Mouse (Mus musculus): ENCODE results near the gene Hal. TPM values are rescaled to one million over a fixed set of nuclear protein-coding genes. Genes with fewer than 3 reads are reported as not detected.

The Hal gene
- total RNA-seq (2017): 0.35 and 0.37 TPM in 2 replicates

GRCm38 (mm10) chr10:93488066-93488827, at the start of gene Hal:
Gene Hal, plus strand, starts transcription at chr10:93488768.
- ATAC-seq (ENCODE audit: extremely low read depth, insufficient number of reproducible peaks, low FRiP score, poor library complexity, severe bottlenecking): peak; percentile 49

- no peak for ATAC-seq (ENCODE audit: extremely low read depth, insufficient number of reproducible peaks, low FRiP score, poor library complexity, severe bottlenecking)
Measured at GRCm38 (mm10) chr10:93441501-93441900, 47.1 kb upstream of the Hal start.

- no peak for ATAC-seq (ENCODE audit: extremely low read depth, insufficient number of reproducible peaks, low FRiP score, poor library complexity, severe bottlenecking)
Measured at GRCm38 (mm10) chr10:93442183-93442582, 46.4 kb upstream of the Hal start.

GRCm38 (mm10) chr10:93444407-93444806, 44.2 kb upstream of the Hal start:
- ATAC-seq (ENCODE audit: extremely low read depth, insufficient number of reproducible peaks, low FRiP score, poor library complexity, severe bottlenecking): peak; percentile 62

GRCm38 (mm10) chr10:93447398-93447797, 41.2 kb upstream of the Hal start:
- ATAC-seq (ENCODE audit: extremely low read depth, insufficient number of reproducible peaks, low FRiP score, poor library complexity, severe bottlenecking): no peak

GRCm38 (mm10) chr10:93454652-93455014, 33.9 kb upstream of the Hal start:
- ATAC-seq (ENCODE audit: extremely low read depth, insufficient number of reproducible peaks, low FRiP score, poor library complexity, severe bottlenecking): no peak

GRCm38 (mm10) chr10:93460106-93460505, 28.5 kb upstream of the Hal start:
- ATAC-seq (ENCODE audit: extremely low read depth, insufficient number of reproducible peaks, low FRiP score, poor library complexity, severe bottlenecking): no peak

- no peak for ATAC-seq (ENCODE audit: extremely low read depth, insufficient number of reproducible peaks, low FRiP score, poor library complexity, severe bottlenecking)
Measured at GRCm38 (mm10) chr10:93462692-93463382, 25.7 kb upstream of the Hal start.

GRCm38 (mm10) chr10:93463611-93464010, 25.0 kb upstream of the Hal start:
- ATAC-seq (ENCODE audit: extremely low read depth, insufficient number of reproducible peaks, low FRiP score, poor library complexity, severe bottlenecking): no peak

- no peak for ATAC-seq (ENCODE audit: extremely low read depth, insufficient number of reproducible peaks, low FRiP score, poor library complexity, severe bottlenecking)
Measured at GRCm38 (mm10) chr10:93467259-93467658, 21.3 kb upstream of the Hal start.

GRCm38 (mm10) chr10:93467791-93468190, 20.8 kb upstream of the Hal start:
- peak; percentile 53 for ATAC-seq (ENCODE audit: extremely low read depth, insufficient number of reproducible peaks, low FRiP score, poor library complexity, severe bottlenecking)

GRCm38 (mm10) chr10:93471415-93471814, 17.2 kb upstream of the Hal start:
- peak; percentile 86 for ATAC-seq (ENCODE audit: extremely low read depth, insufficient number of reproducible peaks, low FRiP score, poor library complexity, severe bottlenecking)

GRCm38 (mm10) chr10:93484511-93484910, 4.1 kb upstream of the Hal start:
- no peak for ATAC-seq (ENCODE audit: extremely low read depth, insufficient number of reproducible peaks, low FRiP score, poor library complexity, severe bottlenecking)

GRCm38 (mm10) chr10:93485055-93485691, 3.4 kb upstream of the Hal start:
- no peak for ATAC-seq (ENCODE audit: extremely low read depth, insufficient number of reproducible peaks, low FRiP score, poor library complexity, severe bottlenecking)

GRCm38 (mm10) chr10:93486622-93487021, 1.9 kb upstream of the Hal start:
- no peak for ATAC-seq (ENCODE audit: extremely low read depth, insufficient number of reproducible peaks, low FRiP score, poor library complexity, severe bottlenecking)

- no peak for ATAC-seq (ENCODE audit: extremely low read depth, insufficient number of reproducible peaks, low FRiP score, poor library complexity, severe bottlenecking)
Measured at GRCm38 (mm10) chr10:93488828-93489226, 259 bp downstream of the Hal start.

- no peak for ATAC-seq (ENCODE audit: extremely low read depth, insufficient number of reproducible peaks, low FRiP score, poor library complexity, severe bottlenecking)
Measured at GRCm38 (mm10) chr10:93490451-93490850, 1.9 kb downstream of the Hal start.

- no peak for ATAC-seq (ENCODE audit: extremely low read depth, insufficient number of reproducible peaks, low FRiP score, poor library complexity, severe bottlenecking)
Measured at GRCm38 (mm10) chr10:93500864-93501263, 12.3 kb downstream of the Hal start.

GRCm38 (mm10) chr10:93501346-93501745, 12.8 kb downstream of the Hal start:
- no peak for ATAC-seq (ENCODE audit: extremely low read depth, insufficient number of reproducible peaks, low FRiP score, poor library complexity, severe bottlenecking)

GRCm38 (mm10) chr10:93508383-93508970, 19.9 kb downstream of the Hal start:
- ATAC-seq (ENCODE audit: extremely low read depth, insufficient number of reproducible peaks, low FRiP score, poor library complexity, severe bottlenecking): no peak

All from neutrophil, adult 5-6 weeks (primary cell).